Mouse (Mus musculus): ENCODE measurements around the gene Gm9603. TPM values are rescaled to one million over a fixed set of nuclear protein-coding genes. Genes with fewer than 3 reads are reported as not detected.
"Not testable (repeated sequence)": the region's sequence is repeated elsewhere in the genome, so short reads cannot be mapped to it uniquely, and the experiment has no call there.

Gm9603 gene
- not detected in 2 replicates for polyA plus RNA-seq (2014; fragmentation: Nextera tagmentation; extraction: Ambion mirVana)

DNA sequence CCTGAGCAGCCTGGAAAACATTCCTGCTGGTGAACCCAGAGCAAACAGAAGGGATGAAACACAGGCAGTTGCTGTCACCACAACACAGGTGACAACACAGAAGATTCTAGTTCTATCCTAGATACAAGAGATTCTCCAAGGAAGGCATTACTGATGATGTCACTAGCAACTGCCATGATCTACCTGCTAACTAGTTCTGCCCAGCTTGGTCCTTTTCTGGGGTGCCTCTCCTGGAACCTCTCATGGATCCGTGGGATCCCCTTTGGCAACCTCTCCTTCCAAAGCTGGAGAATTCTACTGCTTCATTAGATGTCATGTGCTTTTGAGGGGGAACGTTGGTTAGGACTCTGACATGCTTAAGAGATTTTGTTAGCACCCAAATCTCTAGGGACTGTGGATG is at the start of gene Gm9603:
Gene Gm9603 (minus strand): TSS at position 101 of the 400 bp plus-strand sequence.
- H3K4me1 ChIP-seq (ENCODE audit: control insufficient read depth, insufficient read depth, low read length); H3K36me3 ChIP-seq (ENCODE audit: control insufficient read depth, insufficient read depth, low read length); ATAC-seq (ENCODE audit: low FRiP score); H3K9me3 ChIP-seq (ENCODE audit: control insufficient read depth, low read length); H3K4me2 ChIP-seq; DNase-seq (ENCODE audit: low spot score, missing footprints); H3K27ac ChIP-seq (ENCODE audit: low read depth, low read length); H3K27me3 ChIP-seq (ENCODE audit: control insufficient read depth, insufficient read depth, low read length); H3K9ac ChIP-seq (ENCODE audit: low read length); H3K4me3 ChIP-seq (ENCODE audit: low read depth, low read length): not testable (repeated sequence)
- no CpG with 5 or more reads among the region's 2 CpGs for WGBS

DNA sequence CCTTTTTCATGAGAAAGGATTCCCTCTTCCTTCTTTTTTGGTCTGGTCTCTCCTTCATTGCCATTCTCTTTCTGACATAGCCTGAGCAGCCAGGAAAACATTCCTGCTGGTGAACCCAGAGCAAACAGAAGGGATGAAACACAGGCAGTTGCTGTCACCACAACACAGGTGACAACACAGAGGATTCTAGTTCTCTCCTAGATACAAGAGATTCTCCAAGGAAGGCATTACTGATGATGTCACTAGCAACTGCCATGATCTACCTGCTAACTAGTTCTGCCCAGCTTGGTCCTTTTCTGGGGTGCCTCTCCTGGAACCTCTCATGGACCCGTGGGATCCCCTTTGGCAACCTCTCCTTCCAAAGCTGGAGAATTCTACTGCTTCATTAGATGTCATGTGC is 54.3 kb downstream of the Gm9603 start, which contains the start of gene Gm8265:
Gene Gm8265 (minus strand): TSS at position 101 of the 400 bp plus-strand sequence.
- not testable (repeated sequence) for ATAC-seq (ENCODE audit: low FRiP score)

More for the DNA sequence above, 54.3 kb downstream of the Gm9603 start, which contains the start of gene Gm8265:
- H3K9me3 ChIP-seq (ENCODE audit: control insufficient read depth, low read length); H3K4me2 ChIP-seq; H3K9ac ChIP-seq (ENCODE audit: low read length); H3K36me3 ChIP-seq (ENCODE audit: control insufficient read depth, insufficient read depth, low read length); DNase-seq (ENCODE audit: low spot score, missing footprints); H3K4me1 ChIP-seq (ENCODE audit: control insufficient read depth, insufficient read depth, low read length); H3K4me3 ChIP-seq (ENCODE audit: low read depth, low read length); H3K27me3 ChIP-seq (ENCODE audit: control insufficient read depth, insufficient read depth, low read length); H3K27ac ChIP-seq (ENCODE audit: low read depth, low read length): not testable (repeated sequence)
- WGBS: no CpG with 5 or more reads among the region's 1 CpGs

Other genes starting within 250 kb of the Gm9603 start
- gene Gm3194, start 232.0 kb downstream of the Gm9603 start, polyA plus RNA-seq (2014; fragmentation: Nextera tagmentation; extraction: Ambion mirVana): 1.0 TPM in 1 of 2 replicates, not detected in the other
- not detected in 2 replicates for gene Gm8246, start 209.6 kb downstream of the Gm9603 start, polyA plus RNA-seq (2014; fragmentation: Nextera tagmentation; extraction: Ambion mirVana)
- not detected in 2 replicates for gene Gm3187, start 203.2 kb downstream of the Gm9603 start, polyA plus RNA-seq (2014; fragmentation: Nextera tagmentation; extraction: Ambion mirVana)
- 2.0 and 2.7 TPM in 2 replicates for gene Gm3488, start 185.8 kb downstream of the Gm9603 start, polyA plus RNA-seq (2014; fragmentation: Nextera tagmentation; extraction: Ambion mirVana)
- not detected in 2 replicates for gene Gm3532, start 149.0 kb downstream of the Gm9603 start, polyA plus RNA-seq (2014; fragmentation: Nextera tagmentation; extraction: Ambion mirVana)
- not detected in 2 replicates for gene Gm8265, start 54.4 kb downstream of the Gm9603 start, polyA plus RNA-seq (2014; fragmentation: Nextera tagmentation; extraction: Ambion mirVana)
- gene Gm3373, start 54.1 kb upstream of the Gm9603 start, polyA plus RNA-seq (2014; fragmentation: Nextera tagmentation; extraction: Ambion mirVana): 0.26 TPM in 1 of 2 replicates, not detected in the other
- gene Gm3383, start 120.5 kb upstream of the Gm9603 start, polyA plus RNA-seq (2014; fragmentation: Nextera tagmentation; extraction: Ambion mirVana): 1.4 and 3.3 TPM in 2 replicates
- gene Gm3424, start 142.9 kb upstream of the Gm9603 start, polyA plus RNA-seq (2014; fragmentation: Nextera tagmentation; extraction: Ambion mirVana): not detected in 2 replicates
- 0.12 TPM in 1 of 2 replicates, not detected in the other for gene Gm8237, start 192.9 kb upstream of the Gm9603 start, polyA plus RNA-seq (2014; fragmentation: Nextera tagmentation; extraction: Ambion mirVana)

All from midbrain, embryonic 11.5 days (tissue).